Mouse (Mus musculus) midbrain, embryonic 10.5 days (tissue): ENCODE measurements at regions not wholly inside any gene's neighbourhood (a gene's known extent, or its start where the extent isn't known, plus 50 kb on each side); places are given as distances from the start of the nearest gene placed in this dataset.
A peak's percentile ranks its signal among the peaks of the same experiment; 100 is the strongest.

Experiments
- DNase-seq: peaks from one replicate; pipeline ENCODE4 v3.0.0-alpha.2; 2017; ENCODE audit warnings: low spot score
- H3K27ac ChIP-seq: fragments of 300-500 bp; sonication (generic); replicated peaks from 2 replicates; pipeline ENCODE4 v1.5.1; 2016; ENCODE audit warnings: mild to moderate bottlenecking
- H3K27me3 ChIP-seq: fragments of 300-500 bp; sonication (generic); 2 replicates; pipeline ENCODE4 v1.6.1; 2016; ENCODE audit warnings: low read depth, mild to moderate bottlenecking; ENCODE audit not compliant: poor library complexity, severe bottlenecking
- H3K36me3 ChIP-seq: fragments of 300-500 bp; sonication (generic); 2 replicates; pipeline ENCODE4 v1.6.1; 2016; ENCODE audit warnings: mild to moderate bottlenecking, moderate library complexity
- H3K4me1 ChIP-seq: fragments of 300-500 bp; sonication (generic); 2 replicates; pipeline ENCODE4 v1.6.1; 2016
- H3K4me3 ChIP-seq: fragments of 300-500 bp; sonication (generic); 2 replicates; pipeline ENCODE4 v1.5.1; 2016; ENCODE audit warnings: mild to moderate bottlenecking, moderate library complexity
- H3K9me3 ChIP-seq: fragments of 300-500 bp; sonication (generic); replicated peaks from 2 replicates; pipeline ENCODE4 v1.6.1; 2016; ENCODE audit warnings: mild to moderate bottlenecking
- WGBS: fragments of 180-500 bp; shearing (Covaris S2); methylation state at CpG from one replicate; pipeline ENCODE4 v1.1.7; 2016; 5-methylcytosine and 5-hydroxymethylcytosine counted together

DNA sequence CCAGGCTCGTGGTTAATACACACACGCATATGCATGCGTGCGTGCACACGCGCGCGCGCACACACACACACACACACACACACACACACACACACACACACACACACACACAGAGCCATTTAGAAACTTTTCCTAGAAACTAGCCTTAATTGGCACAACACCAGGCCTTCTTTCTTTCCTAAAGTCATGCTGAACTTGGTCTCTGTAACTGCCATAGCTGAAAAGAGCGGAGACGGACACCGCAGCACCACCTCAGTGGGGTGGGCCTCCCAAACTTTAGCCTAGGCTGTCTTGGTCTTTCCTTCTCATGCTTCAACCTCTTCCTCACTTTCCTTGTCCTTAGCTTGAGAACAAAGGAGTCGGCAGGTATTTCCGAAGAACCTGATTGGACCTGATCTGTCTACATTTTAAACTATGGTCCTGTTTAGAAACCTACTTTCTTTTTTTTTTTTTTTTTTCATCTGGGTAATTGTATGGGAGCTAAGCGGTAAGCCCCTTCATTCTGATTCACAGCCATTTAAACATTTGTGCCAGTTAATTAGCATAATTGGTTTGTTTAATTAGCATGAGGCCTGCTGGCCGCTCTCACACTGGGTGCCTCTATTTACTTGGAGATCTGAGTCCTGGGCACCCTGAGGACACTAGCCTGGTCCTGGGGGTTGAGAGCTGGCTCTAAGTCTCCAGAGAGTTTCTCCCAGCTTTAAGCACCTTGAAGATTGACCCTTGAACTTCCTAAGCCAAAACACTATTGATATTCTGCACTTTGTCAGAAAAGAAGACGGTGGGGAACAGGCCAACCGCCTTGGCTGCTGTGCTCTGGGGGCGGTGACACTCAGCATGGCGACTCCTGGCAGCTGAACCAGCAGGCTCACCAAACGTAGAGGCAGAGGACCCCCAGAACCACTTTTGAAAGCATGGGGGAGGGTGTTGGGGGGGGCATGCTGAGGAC lies 269.7 kb upstream of the Irx3 start:
- peaks cover 98% of the 10 kb centered on the region for H3K27me3 ChIP-seq
- peaks cover 61% of the 10 kb centered on the region for H3K4me1 ChIP-seq
- WGBS, result 13% methylated on average over 21 of the region's 21 CpGs
- DNase-seq, result peak; percentile 59
- peak overlapping the region; percentile 78 for H3K27ac ChIP-seq
- no peaks in the 10 kb centered on the region for H3K9me3 ChIP-seq
- no peaks in the 10 kb centered on the region for H3K36me3 ChIP-seq
- H3K4me3 ChIP-seq, result peak overlapping the region; percentile 23; the same call in 1 of the 2 replicates

DNA sequence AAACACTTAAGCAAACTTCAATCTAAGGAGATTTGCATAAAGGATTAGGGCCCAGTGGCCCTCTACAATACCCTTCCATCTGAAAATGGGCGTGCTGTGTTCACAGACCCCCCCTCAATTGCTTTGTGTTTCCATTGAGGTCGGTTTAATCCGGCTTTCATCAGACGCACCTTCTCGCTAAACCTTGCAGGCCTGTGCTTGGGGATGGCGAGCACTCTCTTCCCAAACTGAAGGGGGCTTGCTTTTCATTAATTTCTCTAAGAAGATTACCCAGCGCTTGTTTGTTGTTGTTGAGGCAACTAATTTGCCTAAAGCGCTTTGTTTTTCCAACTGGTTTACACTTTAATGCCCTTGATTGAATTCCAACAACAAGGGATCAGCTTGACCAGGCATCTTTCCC lies 268.8 kb upstream of the Irx3 start:
- H3K4me3 ChIP-seq, result peak overlapping the region; percentile 14; the same call in 1 of the 2 replicates
- DNase-seq, result peak; percentile 47
- no peaks in the 10 kb centered on the region for H3K36me3 ChIP-seq
- no peaks in the 10 kb centered on the region for H3K9me3 ChIP-seq
- H3K27ac ChIP-seq, result peak overlapping the region; percentile 78
- 6% methylated on average over 8 of the region's 8 CpGs for WGBS
- H3K4me1 ChIP-seq, result peaks cover 69% of the 10 kb centered on the region
- H3K27me3 ChIP-seq, result peaks cover 98% of the 10 kb centered on the region

DNA sequence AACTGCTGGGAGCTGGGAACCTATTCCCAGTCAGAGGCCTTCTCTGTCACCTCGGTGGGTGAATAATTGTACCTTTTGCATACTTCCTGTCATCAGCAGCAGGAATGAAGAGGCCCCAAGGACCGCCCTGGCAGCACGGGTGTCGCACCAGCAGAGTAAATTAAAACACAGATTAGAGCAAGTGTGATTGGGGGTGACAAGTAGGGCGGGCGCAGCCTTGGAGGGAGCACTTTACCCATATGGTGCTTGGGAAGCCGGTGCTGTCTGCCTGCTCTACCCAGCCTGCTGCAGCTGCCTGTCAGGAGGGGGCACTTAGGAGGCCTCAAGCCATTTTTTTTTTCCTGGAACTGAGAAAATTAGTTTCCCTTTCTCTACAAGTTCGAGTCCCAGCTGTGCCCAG lies 264.6 kb upstream of the Irx3 start:
- Histone ChIP-seq H3K4me3 (no peak overlapping the region), H3K36me3 (no peaks in the 10 kb centered on the region), H3K27me3 (peaks cover 98% of the 10 kb centered on the region), H3K27ac (peak overlapping the region; percentile 77), H3K4me1 (peaks cover 74% of the 10 kb centered on the region), H3K9me3 (no peaks in the 10 kb centered on the region)
- WGBS, result 29% methylated on average over 8 of the region's 8 CpGs
- no peak for DNase-seq

DNA sequence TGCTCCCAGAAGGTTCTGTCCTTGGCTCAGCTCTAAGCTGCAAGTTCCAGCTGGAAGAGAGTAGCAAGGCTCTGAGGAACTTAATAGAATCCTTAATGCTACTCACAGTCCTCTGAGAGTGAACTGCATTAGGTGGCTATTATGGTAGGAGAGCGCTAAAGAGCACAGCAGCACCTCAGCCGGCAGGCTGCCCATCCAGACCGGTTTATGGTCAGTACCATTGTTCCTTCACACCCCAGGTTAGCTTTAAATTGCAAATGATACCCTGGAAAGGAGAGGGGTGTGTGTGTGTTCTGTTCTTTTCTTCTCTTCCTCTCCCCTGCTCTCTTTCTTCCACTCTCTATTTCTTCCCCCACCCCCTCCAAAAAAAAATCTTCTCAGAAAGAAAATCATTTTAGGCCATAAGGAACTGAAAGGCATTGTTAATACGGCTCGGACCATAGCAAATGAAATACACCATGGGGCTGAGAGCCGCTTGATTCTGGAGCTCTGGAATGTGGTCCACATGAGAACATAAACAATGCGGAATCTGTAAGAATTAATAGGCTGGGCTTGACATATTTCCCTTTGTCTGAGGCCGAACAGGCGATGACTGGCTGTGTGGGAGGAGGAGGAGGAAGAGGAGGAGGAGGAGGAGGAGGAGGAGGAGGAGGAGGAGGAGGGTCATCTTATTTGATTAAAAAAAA lies 263.8 kb upstream of the Irx3 start:
- peaks cover 98% of the 10 kb centered on the region for H3K27me3 ChIP-seq
- no peaks in the 10 kb centered on the region for H3K9me3 ChIP-seq
- peak overlapping the region; percentile 77 for H3K27ac ChIP-seq
- H3K36me3 ChIP-seq, result no peaks in the 10 kb centered on the region
- H3K4me1 ChIP-seq, result peaks cover 72% of the 10 kb centered on the region
- peak; percentile 28 for DNase-seq
- no peak overlapping the region for H3K4me3 ChIP-seq
- 5% methylated on average over 9 of the region's 9 CpGs for WGBS

DNA sequence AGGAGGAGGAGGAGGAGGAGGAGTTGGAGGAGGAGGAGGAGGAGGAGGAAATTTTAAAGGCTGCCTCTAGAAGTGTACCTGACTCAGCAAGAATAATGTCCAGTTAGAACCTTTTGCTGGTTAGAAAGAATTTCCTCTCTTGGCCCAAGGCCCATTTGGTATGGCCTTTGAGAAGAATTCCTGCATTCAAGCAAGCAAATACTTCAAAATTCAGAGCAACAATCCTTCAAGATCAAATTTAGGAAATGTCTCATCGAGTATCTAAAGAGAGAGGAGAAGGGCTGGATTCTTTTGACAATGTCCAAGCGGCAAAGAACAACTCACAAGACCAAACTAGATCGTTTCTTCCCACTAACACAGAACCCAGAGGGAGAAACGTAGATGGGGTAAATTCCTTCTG lies 263.1 kb upstream of the Irx3 start:
- Histone ChIP-seq H3K27ac (peak overlapping the region; percentile 77), H3K9me3 (no peaks in the 10 kb centered on the region), H3K36me3 (no peaks in the 10 kb centered on the region), H3K27me3 (peaks cover 98% of the 10 kb centered on the region), H3K4me3 (no peak overlapping the region), H3K4me1 (peaks cover 72% of the 10 kb centered on the region)
- no peak for DNase-seq
- WGBS, result 17% methylated on average over 4 of the region's 4 CpGs

DNA sequence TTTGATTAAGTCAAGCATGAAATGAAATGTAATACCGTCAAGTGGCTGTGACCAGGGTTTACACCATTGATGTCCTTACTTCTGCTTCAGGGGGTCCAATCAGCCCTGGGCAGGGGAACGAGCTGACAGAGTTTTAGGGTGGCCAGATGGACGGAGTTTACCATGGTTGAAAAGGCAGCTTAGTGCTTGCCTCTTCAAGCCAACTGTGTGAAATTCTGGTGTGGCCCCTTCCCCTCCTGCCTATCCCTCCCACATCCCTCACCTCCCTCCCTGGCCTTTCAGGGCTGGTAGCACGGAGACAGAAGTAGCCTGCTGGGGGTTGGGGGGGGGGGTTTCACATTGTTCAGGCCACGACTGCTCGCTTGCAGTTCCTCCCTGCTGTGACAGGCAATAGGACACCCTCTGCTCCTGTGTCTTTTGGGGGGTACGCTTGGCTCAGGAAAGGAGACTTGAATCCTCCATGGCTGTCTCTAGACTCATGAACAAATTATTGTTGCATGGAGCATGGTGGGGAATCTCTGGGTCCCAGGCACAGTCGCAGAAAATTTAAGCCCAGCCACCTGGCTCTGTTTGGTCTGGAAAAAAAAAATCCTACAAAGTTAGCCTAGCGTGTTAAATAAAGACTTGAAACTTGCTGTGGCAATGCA lies 262.4 kb upstream of the Irx3 start:
- Histone ChIP-seq H3K27ac (peak overlapping the region; percentile 77), H3K4me3 (peak overlapping the region; percentile 12; the same call in 1 of the 2 replicates)

DNA sequence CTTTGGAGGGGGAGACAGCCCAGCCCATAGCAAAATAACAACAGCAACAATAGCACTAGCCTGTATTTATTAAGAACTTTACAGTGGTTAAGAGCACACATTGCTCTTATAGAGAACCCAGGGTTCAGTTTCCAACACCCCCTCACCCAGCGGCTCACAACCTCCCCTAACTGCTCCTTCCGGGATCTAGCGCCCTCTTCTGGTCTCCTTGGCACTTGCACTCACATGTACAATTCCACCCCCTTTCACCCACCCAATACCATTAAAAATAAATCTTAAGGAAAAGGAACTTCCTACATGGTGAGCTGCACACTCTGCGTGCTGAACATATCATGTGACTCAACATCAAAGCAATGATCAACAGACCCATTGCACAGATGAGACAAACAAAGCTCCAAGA lies 261.5 kb upstream of the Irx3 start:
- Histone ChIP-seq H3K4me1 (peaks cover 82% of the 10 kb centered on the region), H3K9me3 (no peaks in the 10 kb centered on the region), H3K36me3 (no peaks in the 10 kb centered on the region), H3K4me3 (no peak overlapping the region), H3K27ac (peak overlapping the region; percentile 77), H3K27me3 (peaks cover 88% of the 10 kb centered on the region)
- WGBS, result 64% methylated on average over 4 of the region's 4 CpGs
- peak; percentile 20 for DNase-seq

More for the DNA sequence above, 262.4 kb upstream of the Irx3 start:
- Histone ChIP-seq H3K4me1 (peaks cover 72% of the 10 kb centered on the region), H3K27me3 (peaks cover 98% of the 10 kb centered on the region), H3K36me3 (no peaks in the 10 kb centered on the region), H3K9me3 (no peaks in the 10 kb centered on the region)
- WGBS, result 5% methylated on average over 9 of the region's 9 CpGs
- peak; percentile 74 for DNase-seq

DNA sequence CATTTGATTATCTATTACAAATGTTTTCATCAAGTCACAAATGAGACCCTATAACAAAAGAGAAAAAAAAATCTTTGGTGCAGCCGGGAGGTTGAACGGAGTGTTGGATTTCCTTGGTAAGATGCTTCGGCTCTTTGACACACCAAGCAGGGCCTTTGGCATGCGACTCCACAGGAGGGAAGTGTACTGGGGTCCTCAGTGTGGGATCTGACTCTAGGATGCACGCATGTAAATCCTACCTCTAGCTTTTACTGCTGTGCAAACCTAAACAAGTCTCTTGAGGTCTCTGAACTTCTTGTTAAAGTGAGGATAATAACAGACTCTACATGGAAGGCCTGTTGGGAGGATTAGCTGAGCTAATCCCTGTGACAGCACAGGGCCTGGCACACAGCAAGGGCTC lies 257.6 kb upstream of the Irx3 start:
- H3K36me3 ChIP-seq, result no peaks in the 10 kb centered on the region
- 31% methylated on average over 5 of the region's 5 CpGs for WGBS
- H3K9me3 ChIP-seq, result no peaks in the 10 kb centered on the region
- no peak overlapping the region for H3K4me3 ChIP-seq
- H3K27ac ChIP-seq, result peak overlapping the region; percentile 77
- peaks cover 84% of the 10 kb centered on the region for H3K27me3 ChIP-seq
- peaks cover 85% of the 10 kb centered on the region for H3K4me1 ChIP-seq
- peak; percentile 70 for DNase-seq

DNA sequence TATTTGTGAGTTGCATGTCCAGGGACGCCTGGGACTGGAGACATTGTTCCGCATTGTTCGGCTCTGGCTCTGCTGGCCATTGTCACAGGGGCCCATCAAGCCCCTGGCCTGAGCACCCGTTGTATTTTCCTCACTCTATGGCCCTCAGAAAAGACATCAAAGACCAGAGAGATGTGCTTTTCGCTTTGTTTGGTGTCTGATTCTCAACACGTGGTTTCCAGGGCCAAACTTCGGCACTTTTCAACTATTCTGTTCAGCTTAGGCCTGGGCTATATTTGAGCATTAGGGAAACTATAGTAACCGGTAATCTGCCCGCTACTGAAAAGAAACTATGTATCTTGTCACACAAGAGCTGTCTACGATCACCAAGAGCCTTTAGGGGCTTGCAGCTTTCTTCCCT lies 257.1 kb upstream of the Irx3 start:
- Histone ChIP-seq H3K36me3 (no peaks in the 10 kb centered on the region; the same call in 1 of the 2 replicates), H3K4me1 (peaks cover 80% of the 10 kb centered on the region), H3K4me3 (no peak overlapping the region), H3K9me3 (peaks cover 3% of the 10 kb centered on the region; the same call in 1 of the 2 replicates), H3K27ac (peak overlapping the region; percentile 77), H3K27me3 (peaks cover 80% of the 10 kb centered on the region)
- peak; percentile 86 for DNase-seq
- WGBS, result 21% methylated on average over 10 of the region's 10 CpGs

DNA sequence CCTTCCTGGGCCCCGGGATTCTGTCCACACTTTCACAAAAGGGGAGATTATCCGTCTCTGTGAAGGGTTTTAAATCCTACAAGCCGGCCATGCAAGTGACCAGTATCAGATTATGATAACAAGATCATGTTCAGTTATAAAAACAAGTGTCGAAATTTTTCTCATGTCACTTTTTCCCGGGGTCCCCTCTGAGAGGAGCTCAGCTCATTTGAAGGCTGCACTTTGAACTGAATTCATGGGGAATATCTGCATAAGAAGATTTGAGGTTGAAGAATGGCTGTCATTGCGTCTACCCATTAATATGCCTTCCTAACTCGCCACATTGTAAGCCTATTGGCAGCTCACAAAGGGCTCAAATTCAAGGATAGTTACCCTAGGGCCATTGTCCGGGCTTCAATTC lies 256.0 kb upstream of the Irx3 start:
- Histone ChIP-seq H3K9me3 (peaks cover 11% of the 10 kb centered on the region), H3K4me3 (peak overlapping the region; percentile 18), H3K27me3 (peaks cover 69% of the 10 kb centered on the region), H3K36me3 (no peaks in the 10 kb centered on the region; the same call in 1 of the 2 replicates), H3K4me1 (peaks cover 71% of the 10 kb centered on the region), H3K27ac (peak overlapping the region; percentile 77)
- peak; percentile 63 for DNase-seq
- WGBS, result 32% methylated on average over 8 of the region's 8 CpGs

DNA sequence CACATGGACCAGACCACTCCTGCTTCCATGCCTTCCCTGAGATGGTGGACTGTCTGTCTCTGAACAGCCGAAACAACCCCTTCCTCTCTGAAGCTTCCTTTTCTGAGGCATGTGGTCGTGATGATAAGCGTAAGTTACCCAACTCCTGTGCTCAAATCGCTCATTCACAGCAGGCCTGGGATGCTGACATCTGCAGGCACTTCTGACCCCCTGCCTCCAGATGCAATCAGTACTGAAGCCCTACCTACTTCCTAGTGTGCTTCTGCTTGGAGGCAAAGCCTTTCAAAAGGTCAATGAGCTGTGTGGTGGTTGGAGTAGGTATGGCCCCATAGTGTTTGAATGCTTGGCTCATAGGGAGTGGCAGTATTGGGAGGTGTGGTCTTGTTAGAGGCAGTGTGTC lies 253.7 kb upstream of the Irx3 start:
- WGBS, result 85% methylated on average over 4 of the region's 4 CpGs
- no peaks in the 10 kb centered on the region; the same call in 1 of the 2 replicates for H3K36me3 ChIP-seq
- no peak for DNase-seq
- H3K4me3 ChIP-seq, result no peak overlapping the region
- peaks cover 11% of the 10 kb centered on the region for H3K9me3 ChIP-seq
- peak overlapping the region; percentile 46 for H3K27ac ChIP-seq
- H3K4me1 ChIP-seq, result peaks cover 53% of the 10 kb centered on the region
- peaks cover 62% of the 10 kb centered on the region for H3K27me3 ChIP-seq

DNA sequence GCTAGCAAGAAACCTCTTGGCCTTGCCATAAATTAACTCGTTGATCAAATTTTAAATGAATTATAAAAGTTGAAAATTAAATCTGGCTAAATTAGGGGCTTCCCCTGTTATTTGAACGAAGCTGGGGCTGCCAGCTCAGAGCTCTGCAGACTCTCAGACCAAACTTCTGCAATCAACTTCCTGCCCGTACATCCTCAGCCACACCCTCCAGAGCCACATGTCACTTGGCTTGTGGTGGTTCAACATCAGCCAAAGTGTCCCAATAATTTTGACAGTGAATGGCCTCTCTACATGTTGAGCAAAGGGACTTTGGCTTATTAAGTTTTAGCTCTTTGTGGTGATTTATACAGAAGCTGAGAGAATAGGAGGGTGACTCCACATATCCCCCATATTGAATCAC lies 242.8 kb upstream of the Irx3 start:
- Histone ChIP-seq H3K4me1 (peaks cover 26% of the 10 kb centered on the region), H3K9me3 (peaks cover 10% of the 10 kb centered on the region), H3K27ac (no peak overlapping the region), H3K36me3 (0 out of 2 replicates have a peak, but pooled peaks cover 4% of the 10 kb centered on the region), H3K27me3 (peaks cover 35% of the 10 kb centered on the region), H3K4me3 (no peak overlapping the region)
- 89% methylated on average over 3 of the region's 3 CpGs for WGBS
- no peak for DNase-seq
